Mouse (Mus musculus) lung, adult 18-20 months (tissue): ENCODE results near the gene Gnai2.
A peak's percentile ranks its signal among the peaks of the same experiment; 100 is the strongest.

Experiments used
- DNase-seq, 2 experiments: peaks; one replicate each; pipeline ENCODE4 v3.0.0; 2022; ENCODE audit warnings: mixed read lengths in 2 of 2

Gene Gnai2

GRCm38 (mm10) chr9:107635279-107636028, at the start of gene Gnai2:
Gene Gnai2 (minus strand): TSS chr9:107635367.
- peak; percentile 99 for DNase-seq

DNA sequence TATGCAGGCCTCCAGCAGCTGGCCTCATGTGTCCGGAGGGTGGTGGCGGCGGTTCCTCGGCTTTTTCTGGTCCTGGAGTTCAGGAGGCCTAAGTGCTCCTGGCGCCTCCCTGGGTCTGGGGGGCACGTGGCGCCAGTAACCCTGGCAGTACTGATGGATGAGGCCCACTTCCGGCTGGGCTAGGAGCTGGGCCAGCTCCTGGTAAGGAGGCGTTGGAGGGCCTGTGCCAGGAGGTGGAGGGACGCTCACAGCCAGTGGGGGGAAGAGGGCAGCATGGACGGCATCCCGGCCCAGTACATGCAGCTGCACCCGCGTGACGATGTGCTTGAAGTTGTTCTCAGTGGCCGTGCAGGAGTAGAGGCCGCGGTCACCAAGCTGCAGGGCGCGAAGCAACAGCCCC, 47.2 kb upstream of the Gnai2 start:
- peak in 1 of 2 experiments; percentile 50 for DNase-seq

DNA sequence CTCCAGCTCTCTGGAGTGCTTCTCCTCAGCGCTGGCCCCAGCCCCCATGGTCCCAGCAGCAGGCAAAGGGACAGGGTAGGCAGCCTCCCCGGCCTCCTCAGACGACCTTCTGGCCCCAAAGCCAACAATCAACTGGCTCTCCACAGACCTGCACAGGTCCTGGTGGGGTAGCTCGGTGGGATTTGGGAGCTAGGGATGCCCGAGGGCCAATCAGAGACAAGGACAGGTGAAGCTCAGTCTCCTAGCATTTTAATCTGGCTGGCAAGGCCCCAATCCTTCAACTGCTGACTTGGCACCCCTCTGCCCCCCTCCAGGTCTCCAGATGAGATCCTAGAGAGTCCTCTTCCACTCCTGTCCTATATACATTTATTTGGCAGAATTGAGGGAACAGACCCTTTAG, 44.3 kb upstream of the Gnai2 start, which contains the start of gene Gnat1:
Gnat1 (minus strand) TSS at position 212 of the 400 bp plus-strand sequence.
- DNase-seq = no peak

DNA sequence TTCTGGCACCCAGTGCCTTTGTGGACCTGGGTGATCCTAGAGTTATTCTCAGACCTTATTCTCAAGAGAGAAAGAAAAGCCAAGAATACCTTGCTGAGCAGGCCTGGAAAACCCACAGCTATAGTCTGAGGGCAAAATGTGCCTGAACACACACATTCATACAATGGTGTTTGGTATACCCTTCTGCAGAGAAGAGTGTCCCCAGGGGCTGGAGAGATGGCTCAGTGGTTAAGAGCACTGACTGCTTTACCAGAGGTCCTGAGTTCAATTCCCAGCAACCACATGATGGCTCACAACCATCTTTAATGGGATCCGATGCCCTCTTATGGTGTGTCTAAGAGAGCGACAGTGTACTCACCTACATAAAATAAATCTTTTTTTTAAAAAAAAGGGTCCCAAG, 43.7 kb upstream of the Gnai2 start:
- no peak for DNase-seq

DNA sequence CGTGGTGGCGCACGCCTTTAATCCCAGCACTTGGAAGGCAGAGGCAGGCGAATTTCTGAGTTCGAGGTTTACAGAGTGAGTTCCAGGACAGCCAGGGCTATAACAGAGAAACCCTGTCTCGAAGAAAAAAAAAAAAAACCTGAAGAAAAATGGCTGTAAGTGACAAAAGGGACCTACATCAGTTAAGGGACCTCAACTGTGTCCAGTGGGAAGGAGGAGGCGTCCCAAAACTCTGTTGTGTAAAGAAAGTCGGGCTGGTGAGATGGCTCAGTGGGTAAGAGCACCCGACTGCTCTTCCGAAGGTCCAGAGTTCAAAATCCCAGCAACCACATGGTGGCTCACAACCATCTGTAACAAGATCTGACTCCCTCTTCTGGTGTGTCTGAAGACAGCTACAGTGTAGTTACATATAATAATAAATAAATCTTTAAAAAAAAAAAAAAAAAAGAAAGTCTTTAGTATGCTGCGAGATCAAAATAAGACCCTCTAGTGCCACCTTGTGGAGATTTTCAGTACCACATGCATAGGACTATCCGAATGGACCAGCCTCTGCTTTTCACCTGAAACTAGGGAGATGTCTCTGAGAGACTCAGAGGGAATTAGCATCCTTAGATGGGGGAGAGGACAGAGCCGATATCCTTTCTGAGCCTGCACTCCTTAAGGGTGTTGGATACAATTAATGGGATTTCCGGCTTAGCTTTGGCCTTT, 42.8 kb upstream of the Gnai2 start:
- peak; percentile 53 to 80 for DNase-seq

DNA sequence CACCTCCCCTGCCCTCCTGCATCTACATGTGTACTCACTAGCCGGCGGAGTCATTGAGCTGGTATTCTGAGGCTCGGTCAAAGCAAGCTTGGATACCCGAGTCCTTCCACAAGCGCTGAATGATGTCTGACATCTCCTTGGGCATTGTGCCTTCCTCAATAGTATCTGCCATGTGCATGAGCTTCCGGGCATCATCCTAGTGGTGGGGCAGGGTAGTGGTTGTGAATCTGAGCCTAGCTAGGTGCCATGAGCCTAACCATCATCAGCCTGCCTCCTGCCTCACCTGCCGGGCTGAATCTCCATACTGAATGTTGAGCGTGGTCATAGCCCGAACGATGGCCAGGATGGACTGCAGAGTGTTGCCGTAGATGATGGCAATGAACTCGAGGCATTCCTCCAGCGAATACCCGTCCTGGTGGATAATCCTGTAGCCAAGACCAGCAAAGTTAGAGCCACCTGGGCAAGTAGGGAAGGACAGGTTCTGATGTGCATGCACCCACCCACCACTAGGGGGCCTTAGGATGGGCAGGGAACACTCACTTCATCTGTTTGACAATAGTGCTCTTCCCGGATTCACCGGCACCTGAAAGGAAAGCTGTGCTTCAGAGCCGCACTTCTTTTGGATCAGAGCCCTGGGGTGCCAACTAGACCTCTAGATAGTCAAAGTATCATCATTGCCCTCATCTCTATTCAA, 42.1 kb upstream of the Gnai2 start:
- DNase-seq = peak; percentile 35 to 52

DNA sequence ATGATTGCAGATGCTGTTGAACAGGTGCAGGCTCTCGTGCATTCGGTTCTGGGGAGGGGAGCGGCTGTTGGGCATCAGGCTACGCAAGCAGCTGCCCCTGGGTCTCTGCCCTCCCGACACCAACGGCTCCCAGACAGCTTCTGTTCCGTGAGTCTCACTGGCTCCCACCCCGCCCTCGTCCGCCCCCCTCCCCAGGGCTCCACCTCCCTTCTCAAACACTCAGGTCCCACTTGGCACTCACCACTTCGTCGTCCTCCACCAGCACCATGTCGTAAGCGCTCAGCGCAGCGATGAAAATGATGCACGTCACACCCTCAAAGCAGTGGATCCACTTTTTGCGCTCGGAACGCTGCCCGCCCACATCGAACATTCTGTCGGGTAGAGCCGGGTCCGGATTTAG, 41.1 kb upstream of the Gnai2 start:
- DNase-seq = peak in 1 of 2 experiments; percentile 64

DNA sequence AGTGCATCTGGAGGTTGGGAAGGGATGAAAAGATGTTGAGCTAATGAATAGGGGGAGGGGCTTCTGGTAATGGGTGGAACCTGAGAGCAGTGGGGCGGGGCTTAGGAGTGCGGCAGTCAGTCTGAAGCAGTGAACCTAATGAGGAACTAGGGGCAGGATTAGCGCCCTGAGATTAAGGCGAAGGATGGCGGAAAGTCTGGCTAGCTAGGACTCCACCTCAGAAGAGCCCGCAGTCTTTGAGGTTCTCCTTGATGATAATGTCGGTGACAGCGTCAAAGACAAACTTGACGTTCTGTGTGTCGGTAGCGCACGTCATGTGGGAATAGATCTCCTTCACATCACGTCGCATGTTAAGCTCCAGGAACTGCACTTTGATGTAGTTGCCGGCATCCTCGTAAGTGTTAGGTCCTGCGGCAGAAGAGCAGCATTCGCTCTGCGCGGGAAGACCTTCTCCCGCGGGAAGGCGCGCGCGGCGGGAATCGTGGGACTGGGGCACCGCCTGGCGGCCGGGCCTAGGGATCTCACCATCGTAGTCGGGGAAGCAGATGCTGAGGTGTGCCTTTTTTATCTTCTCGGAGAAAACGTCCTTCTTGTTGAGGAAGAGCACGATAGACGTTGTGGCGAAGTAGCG, 40.6 kb upstream of the Gnai2 start:
- peak; percentile 53 to 72 for DNase-seq

DNA sequence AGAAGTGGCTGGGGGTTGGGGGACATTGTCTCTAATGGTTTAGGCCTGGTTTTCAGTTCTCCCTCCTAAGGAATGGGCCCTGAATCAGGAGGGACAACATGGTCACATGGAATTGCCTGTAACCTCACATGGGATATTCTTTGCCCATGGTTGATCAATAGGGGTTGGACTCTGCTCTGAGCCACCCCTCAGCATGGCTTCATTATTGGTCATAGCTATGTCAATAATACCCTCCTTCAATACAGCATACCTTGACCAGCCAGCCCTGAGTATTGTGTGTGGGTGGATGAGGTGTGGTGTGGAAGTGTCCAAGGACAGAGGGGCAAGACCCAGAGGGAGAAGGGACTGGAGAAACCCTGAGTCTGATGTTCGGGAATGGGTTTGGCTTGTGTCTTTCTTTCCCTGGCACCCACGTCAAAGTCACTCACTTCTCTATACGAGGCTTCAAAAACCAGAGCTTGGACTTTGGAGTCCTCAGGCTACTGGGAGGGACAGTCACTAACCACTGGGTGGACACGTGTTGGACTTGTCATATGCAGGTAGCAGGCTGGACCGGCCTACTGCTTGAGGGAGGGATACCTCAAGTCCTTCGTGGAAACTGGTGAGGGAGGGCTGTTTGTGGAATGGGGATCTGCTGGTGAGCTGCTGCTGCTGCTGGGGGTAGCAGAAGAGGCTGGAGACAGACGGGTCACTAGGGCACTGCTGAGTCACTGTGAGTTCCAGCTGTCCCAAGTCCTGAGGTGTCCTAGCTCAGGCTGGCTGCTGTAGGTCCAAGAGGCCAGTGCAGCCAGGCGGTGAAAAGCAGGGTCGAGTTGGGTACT, 39.7 kb upstream of the Gnai2 start:
- no peak for DNase-seq

GRCm38 (mm10) chr9:107670259-107670658, 35.1 kb upstream of the Gnai2 start:
- no peak for DNase-seq

- no peak for DNase-seq
These were observed 34.3 kb upstream of the Gnai2 start, which contains the start of gene Slc38a3 for GRCm38 (mm10) chr9:107669480-107669945. Gene Slc38a3 (minus strand): TSS chr9:107669530.

DNA sequence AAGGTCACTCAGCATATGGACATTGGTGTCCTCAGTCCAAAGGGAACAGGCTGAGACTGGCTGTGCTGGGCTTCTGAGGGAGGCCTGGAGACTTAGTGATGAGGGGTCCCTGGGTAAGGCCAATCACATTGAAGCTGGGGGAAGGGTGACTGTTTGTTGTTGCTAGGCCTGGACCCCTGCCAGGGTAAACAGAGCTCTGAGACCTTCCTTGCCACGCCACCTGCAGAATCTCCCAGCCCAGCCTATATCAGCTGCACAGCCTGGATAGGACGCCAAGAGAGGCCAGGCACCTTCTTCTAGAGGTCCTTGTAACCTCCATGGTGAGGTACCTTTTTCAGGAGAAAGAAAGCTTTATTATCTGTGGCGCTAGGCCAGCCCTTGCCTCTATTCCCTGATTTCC, 33.7 kb upstream of the Gnai2 start:
- no peak for DNase-seq

DNA sequence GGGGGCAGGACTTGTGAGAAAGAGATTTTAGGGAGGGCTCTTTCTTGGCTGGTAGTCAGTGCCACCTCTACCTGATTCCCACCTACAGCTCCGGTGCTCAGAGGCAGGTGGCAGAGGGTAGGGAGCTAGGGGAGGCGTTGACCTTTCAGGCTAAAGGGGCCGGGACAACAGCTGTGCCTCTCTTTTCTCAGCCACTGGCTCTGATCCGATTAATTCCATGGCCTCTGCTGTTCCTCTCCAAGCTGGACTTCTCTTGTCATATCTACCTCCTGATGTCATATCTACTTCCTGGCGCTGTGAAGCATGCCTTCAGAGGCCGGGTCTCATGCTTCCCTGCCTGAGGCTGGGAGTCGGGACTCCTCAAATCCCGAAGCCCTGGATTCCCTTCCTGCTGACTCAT, 32.8 kb upstream of the Gnai2 start:
- no peak for DNase-seq

GRCm38 (mm10) chr9:107667219-107667618, 32.1 kb upstream of the Gnai2 start:
- peak in 1 of 2 experiments; percentile 29 for DNase-seq

DNA sequence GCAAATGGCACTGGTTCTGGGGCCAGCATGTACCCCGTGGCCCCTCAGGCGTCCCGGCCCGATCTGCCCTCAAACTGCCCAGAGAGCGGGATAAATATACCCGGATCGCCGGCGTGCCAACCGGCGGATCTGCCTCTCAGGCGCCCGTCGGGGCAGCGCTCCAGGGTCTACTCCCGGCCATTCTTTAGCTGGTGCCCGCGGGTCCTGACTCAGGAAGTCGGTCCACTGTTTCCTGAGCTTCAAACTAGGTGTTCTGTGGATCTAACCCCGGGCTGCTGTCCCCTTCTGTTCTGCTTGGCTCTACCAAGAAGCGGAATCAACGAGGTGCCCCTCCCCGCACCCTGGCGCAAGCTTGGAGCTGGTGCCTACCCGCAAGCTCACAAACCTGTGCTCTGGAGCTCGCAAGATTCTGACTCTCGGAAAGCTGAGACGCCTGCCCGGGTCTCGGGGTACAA, 31.6 kb upstream of the Gnai2 start:
- no peak for DNase-seq

- no peak for DNase-seq
These were observed 30.1 kb upstream of the Gnai2 start for GRCm38 (mm10) chr9:107665308-107665707.

DNA sequence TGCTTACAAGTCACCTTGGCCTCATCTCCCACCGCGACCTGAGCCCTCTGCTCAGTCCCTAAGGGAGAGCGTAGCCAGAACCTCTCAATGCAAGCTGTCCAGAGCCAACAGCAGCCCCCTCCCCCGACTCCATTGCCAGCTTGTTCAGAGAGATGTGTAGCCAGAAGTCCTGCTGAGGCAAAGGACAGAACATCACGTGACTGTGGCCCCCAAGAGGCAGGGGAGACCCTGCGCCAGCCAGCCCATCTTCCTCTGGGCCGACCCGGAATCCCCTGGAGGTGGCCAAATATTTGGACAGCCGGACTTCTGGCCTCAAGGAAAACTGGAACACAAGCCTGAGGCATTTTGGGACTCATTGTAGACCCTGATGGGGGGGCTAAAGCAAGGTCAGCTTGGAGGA, 28.4 kb upstream of the Gnai2 start:
- DNase-seq = no peak

- DNase-seq = no peak
These were observed 27.2 kb upstream of the Gnai2 start for GRCm38 (mm10) chr9:107662342-107662741.

DNA sequence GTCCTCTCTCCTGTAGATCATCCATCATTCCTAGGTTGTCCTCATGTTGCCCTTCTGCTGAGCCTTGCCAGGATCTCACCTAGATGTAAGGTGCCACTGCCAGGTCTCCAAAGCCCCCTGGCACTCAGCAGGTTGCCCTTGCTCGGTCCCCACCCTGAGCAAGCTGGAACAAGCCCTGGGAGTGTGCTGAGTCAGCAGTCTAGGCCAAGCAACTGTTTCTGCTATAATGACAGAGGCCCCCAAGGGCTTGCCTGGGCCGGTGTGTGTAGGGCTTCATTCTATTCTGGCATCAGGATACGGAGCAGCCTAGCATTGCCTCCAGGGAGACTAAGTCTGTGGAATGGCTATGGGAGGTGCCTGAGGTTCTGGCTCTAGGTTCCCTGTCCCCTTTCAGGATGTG, 25.6 kb upstream of the Gnai2 start:
- no peak for DNase-seq

- DNase-seq = no peak
These were observed 24.8 kb upstream of the Gnai2 start for GRCm38 (mm10) chr9:107659961-107660360.

- no peak for DNase-seq
These were observed 24.4 kb upstream of the Gnai2 start for GRCm38 (mm10) chr9:107659551-107659950.

DNA sequence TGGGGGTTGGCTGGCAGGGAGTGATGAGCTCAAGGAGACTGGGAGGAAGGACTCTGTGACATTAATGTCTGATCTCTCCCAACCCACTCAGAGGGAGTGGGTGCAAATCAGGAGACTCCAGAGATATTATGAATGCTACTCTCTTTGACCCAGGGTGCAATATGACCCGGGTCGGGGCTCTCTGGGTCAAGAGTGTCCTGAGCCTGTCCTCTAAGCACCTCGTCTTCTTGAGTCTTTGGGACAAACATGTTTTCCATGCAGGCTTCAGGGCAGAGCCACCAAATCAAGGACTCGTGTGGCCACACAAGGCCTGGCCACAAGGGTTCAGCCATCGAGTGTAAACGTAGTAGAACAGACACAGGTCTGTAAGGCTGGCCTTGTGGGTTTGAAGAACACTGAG, 22.9 kb upstream of the Gnai2 start:
- DNase-seq = no peak
